Mouse (Mus musculus) bone marrow, adult 2 months (tissue): ENCODE data around the gene Kdm2a.

Experiments used
- CTCF ChIP-seq: fragments of 200-500 bp; IDR thresholded peaks from 2 replicates; pipeline ENCODE4 v1.5.1; 2011; ENCODE audit warnings: low read length, control low read depth; ENCODE audit not compliant: control insufficient read depth, insufficient read depth
- POLR2A ChIP-seq: fragments of 200-500 bp; IDR thresholded peaks from 2 replicates; pipeline ENCODE4 v1.6.1; 2011; ENCODE audit warnings: low read depth, mild to moderate bottlenecking, control low read depth, low read length, borderline replicate concordance; ENCODE audit not compliant: control insufficient read depth

GRCm38 (mm10) chr19:4419711-4420110 is 21.6 kb upstream of the Kdm2a start:
- TF ChIP-seq CTCF (no peak), POLR2A (no peak)
